Mouse (Mus musculus): ENCODE results near the gene Tpsg1. TPM values are rescaled to one million over a fixed set of nuclear protein-coding genes. Genes with fewer than 3 reads are reported as not detected.

Tpsg1 gene
- not detected for total RNA-seq (2021)
- long read RNA-seq, result 0 reads

GRCm38 (mm10) chr17:25368973-25369372 is at the start of gene Tpsg1:
Gene Tpsg1, plus strand, starts transcription at chr17:25369273.
- no peak for DNase-seq (ENCODE audit: low spot score in 2 of 2)

- no peak for DNase-seq (ENCODE audit: low spot score in 2 of 2)
Observed at GRCm38 (mm10) chr17:25320819-25321218, 48.3 kb upstream of the Tpsg1 start.

- DNase-seq (ENCODE audit: low spot score in 2 of 2), result no peak
Observed at GRCm38 (mm10) chr17:25322930-25323329, 46.1 kb upstream of the Tpsg1 start.

GRCm38 (mm10) chr17:25332321-25332720 is 36.8 kb upstream of the Tpsg1 start:
- DNase-seq (ENCODE audit: low spot score in 2 of 2), result no peak

- DNase-seq (ENCODE audit: low spot score in 2 of 2), result peak; percentile 45 to 68
Observed at GRCm38 (mm10) chr17:25333943-25334342, 35.1 kb upstream of the Tpsg1 start.

- DNase-seq (ENCODE audit: low spot score in 2 of 2), result no peak
Observed at GRCm38 (mm10) chr17:25338218-25338617, 30.9 kb upstream of the Tpsg1 start.

GRCm38 (mm10) chr17:25340003-25340402 is 29.1 kb upstream of the Tpsg1 start:
- no peak for DNase-seq (ENCODE audit: low spot score in 2 of 2)

- DNase-seq (ENCODE audit: low spot score in 2 of 2), result no peak
Observed at GRCm38 (mm10) chr17:25341490-25341889, 27.6 kb upstream of the Tpsg1 start.

GRCm38 (mm10) chr17:25345462-25345861 is 23.6 kb upstream of the Tpsg1 start, which contains the start of gene Tpsab1:
Gene Tpsab1, minus strand, starts transcription at chr17:25345562.
- DNase-seq (ENCODE audit: low spot score in 2 of 2), result no peak

- no peak for DNase-seq (ENCODE audit: low spot score in 2 of 2)
Observed at GRCm38 (mm10) chr17:25361291-25361690, 7.8 kb upstream of the Tpsg1 start.

GRCm38 (mm10) chr17:25363726-25364125 is 5.3 kb upstream of the Tpsg1 start:
- DNase-seq (ENCODE audit: low spot score in 2 of 2), result peak in 1 of 2 experiments; percentile 63

- DNase-seq (ENCODE audit: low spot score in 2 of 2), result no peak
Observed at GRCm38 (mm10) chr17:25366005-25366404, 3.1 kb upstream of the Tpsg1 start, which contains the start of gene Tpsb2. Gene Tpsb2, plus strand, starts transcription at chr17:25366305.

- DNase-seq (ENCODE audit: low spot score in 2 of 2), result no peak
Observed at GRCm38 (mm10) chr17:25372491-25372890, 3.4 kb downstream of the Tpsg1 start.

- no peak for DNase-seq (ENCODE audit: low spot score in 2 of 2)
Observed at GRCm38 (mm10) chr17:25374011-25374410, 4.9 kb downstream of the Tpsg1 start.

GRCm38 (mm10) chr17:25394526-25394925 is 25.5 kb downstream of the Tpsg1 start:
- no peak for DNase-seq (ENCODE audit: low spot score in 2 of 2)

- DNase-seq (ENCODE audit: low spot score in 2 of 2), result peak; percentile 62 to 85
Observed at GRCm38 (mm10) chr17:25397804-25398519, 28.9 kb downstream of the Tpsg1 start.

GRCm38 (mm10) chr17:25398520-25398838 is 29.4 kb downstream of the Tpsg1 start:
- no peak for DNase-seq (ENCODE audit: low spot score in 2 of 2)

GRCm38 (mm10) chr17:25400443-25400842 is 31.4 kb downstream of the Tpsg1 start:
- DNase-seq (ENCODE audit: low spot score in 2 of 2), result no peak

GRCm38 (mm10) chr17:25401491-25401890 is 32.4 kb downstream of the Tpsg1 start:
- DNase-seq (ENCODE audit: low spot score in 2 of 2), result no peak

GRCm38 (mm10) chr17:25402224-25402623 is 33.2 kb downstream of the Tpsg1 start:
- no peak for DNase-seq (ENCODE audit: low spot score in 2 of 2)

- DNase-seq (ENCODE audit: low spot score in 2 of 2), result no peak
Observed at GRCm38 (mm10) chr17:25404190-25404589, 35.1 kb downstream of the Tpsg1 start.

- no peak for DNase-seq (ENCODE audit: low spot score in 2 of 2)
Observed at GRCm38 (mm10) chr17:25405224-25405895, 36.3 kb downstream of the Tpsg1 start.

- DNase-seq (ENCODE audit: low spot score in 2 of 2), result peak; percentile 56 to 71
Observed at GRCm38 (mm10) chr17:25406011-25406441, 37.0 kb downstream of the Tpsg1 start.
